Mouse (Mus musculus) T-helper 2 cell (primary cell): ENCODE measurements at regions not wholly inside any gene's neighbourhood (a gene's known extent, or its start where the extent isn't known, plus 50 kb on each side); places are given as distances from the start of the nearest gene placed in this dataset.
"Not testable (repeated sequence)": the region's sequence is repeated elsewhere in the genome, so short reads cannot be mapped to it uniquely, and the experiment has no call there.

Experiments
- in situ Hi-C: fragments of 300-600 bp; cut with MboI, MseI; formaldehyde crosslinking; loops from one replicate; pipeline ENCODE4 v1.15.1; 2025; ENCODE audit warnings: high pct_unique_total_duplicates

DNA sequence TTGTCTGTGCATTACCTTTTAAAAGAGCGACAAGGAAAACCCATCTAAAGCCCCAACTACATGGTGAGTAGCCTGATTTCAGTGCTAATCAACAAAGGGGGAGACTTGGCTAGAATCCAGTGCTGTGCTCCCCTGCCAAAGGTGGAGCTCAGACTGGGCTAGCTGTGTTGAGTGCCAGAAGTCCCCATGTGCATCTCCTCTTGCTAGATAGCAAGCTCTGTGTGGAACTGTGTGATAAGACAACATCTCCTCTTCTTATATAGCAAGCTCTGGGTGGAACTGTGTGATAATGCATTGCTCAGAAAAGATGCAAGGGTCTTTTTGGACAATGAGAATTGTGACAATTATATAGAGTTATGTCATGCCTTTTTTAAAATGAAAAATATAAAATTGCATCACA lies 741.4 kb downstream of the Adam6a start:
- in situ Hi-C loops, result loop anchor here (10.0 kb wide), 1 partner anchor 260 kb away; no protein-coding TSS in a partner anchor

GRCm38 (mm10) chr12:114287041-114287440 lies 743.3 kb downstream of the Adam6a start:
- in situ Hi-C loops, result loop anchor here (10.0 kb wide), 1 partner anchor 262 kb away; no protein-coding TSS in a partner anchor

- in situ Hi-C loops, result no loop called here
These were observed 747.4 kb downstream of the Adam6a start for GRCm38 (mm10) chr12:114291083-114291482.

DNA sequence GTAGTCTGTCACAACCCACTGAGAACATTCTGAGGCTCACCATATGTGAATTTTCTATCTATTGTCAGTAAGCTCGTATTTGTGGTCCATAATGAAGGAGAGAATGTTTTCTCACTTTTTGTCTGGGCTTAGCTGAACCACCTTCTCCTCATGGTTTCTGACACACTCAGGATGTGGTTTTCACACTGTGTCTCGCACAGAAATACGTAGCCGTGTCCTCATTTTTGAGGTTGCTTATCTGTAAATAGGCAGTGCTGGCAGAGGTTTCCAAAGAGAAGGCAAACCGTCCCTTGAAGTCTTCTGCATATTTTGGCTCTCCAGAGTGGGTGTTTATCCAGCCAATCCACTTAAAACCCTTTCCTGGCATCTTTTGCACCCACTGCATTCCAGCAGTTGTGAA lies 756.1 kb downstream of the Adam6a start:
- in situ Hi-C loops, result no loop called here

GRCm38 (mm10) chr12:114301728-114302127 lies 758.0 kb downstream of the Adam6a start:
- in situ Hi-C loops, result no loop called here

DNA sequence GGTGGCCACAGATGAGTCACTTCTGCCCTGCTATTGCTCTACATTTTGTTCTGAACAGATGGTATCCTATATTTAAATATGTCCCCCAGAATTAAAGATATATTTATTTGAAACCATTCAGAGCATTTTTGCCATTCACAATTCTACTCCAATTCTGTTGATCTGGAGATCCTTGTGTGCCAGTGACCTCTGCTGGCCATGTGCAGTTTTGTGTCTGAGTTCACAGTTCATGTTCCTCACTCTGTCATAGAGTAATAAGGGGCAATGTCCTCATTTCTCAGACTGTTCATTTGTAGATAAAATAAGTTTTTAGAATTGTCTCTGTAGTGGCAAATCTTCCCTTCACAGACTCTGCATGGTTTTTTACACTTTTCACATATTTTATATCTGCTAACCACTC lies 788.8 kb downstream of the Adam6a start:
- in situ Hi-C loops, result no loop called here

DNA sequence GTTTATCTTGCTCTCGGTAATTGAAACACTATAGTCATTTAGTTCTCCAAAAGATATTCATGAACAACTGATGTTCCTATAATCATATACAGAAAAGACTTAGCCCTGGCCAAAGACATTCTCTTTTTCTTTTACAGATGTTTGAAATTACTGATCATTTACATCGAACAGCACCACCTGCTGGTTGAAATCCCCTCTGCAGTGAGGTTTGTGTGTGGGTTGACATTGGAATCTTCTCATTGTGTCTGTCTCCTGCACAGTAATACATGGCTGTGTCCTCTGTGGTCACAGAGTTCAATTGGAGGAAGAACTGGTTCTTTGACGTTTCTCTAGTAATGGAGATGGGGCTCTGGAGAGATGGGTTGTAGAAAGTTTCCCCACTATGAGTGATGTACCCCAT lies 822.6 kb downstream of the Adam6a start:
- in situ Hi-C loops, result no loop called here

DNA sequence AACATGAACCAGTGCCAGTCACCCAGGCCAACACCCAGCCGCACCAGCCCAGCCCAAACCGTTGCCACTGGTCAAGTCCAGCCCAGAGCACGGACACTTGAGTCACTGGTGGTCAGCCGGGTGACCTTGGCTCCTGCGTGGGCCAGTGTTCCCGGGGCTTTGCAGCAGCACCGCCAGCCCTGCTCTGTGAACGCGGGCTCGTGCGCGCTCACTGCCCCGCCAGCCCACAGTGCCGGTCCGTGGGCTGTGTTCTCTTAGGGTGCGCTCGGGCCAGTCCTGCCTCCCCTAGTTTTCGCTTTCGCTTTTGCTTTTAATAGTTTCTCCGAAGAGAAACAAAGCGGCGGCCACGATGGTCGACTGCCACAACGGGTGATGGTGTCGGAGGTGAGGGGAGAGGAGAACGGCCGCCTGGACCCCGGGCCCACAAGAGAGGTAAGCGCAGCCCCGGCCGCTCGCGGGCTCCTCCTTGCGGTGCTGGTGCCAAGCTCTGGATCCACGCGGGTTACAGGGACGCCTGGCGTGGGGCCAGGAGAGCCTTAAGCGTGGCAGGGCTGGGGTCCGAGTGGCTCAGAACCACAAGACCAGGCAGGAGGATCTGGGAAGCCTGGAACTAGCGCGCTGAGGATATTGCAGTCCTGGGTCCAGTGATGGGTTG lies 835.1 kb downstream of the Adam6a start:
- in situ Hi-C loops, result not testable (repeated sequence)

DNA sequence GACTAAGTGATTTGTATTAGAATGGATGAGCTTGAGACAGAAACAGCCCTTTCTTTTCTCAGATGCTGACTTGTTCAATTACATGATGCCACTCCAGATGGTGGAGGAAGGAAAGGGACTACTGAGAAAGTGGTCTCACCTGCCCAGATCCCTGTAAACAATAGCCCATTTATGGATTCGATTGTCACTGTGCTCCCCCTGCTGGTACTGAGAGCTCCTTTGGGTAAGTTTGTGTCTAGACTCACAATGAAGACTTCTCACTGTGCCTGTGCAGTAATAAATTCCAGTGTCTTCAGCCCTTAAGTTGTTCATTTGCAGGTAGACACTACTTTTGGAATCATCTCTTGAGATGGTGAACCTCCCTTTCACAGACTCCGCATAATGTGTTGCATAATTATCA lies 847.7 kb downstream of the Adam6a start:
- in situ Hi-C loops, result no loop called here

- in situ Hi-C loops, result no loop called here
These were observed 862.5 kb downstream of the Adam6a start for GRCm38 (mm10) chr12:114406206-114406605.

- in situ Hi-C loops, result no loop called here
These were observed 890.8 kb downstream of the Adam6a start for GRCm38 (mm10) chr12:114434529-114434928.

- in situ Hi-C loops, result no loop called here
These were observed 918.3 kb downstream of the Adam6a start for GRCm38 (mm10) chr12:114462037-114462436.

GRCm38 (mm10) chr12:114462566-114462965 lies 918.9 kb downstream of the Adam6a start:
- in situ Hi-C loops, result no loop called here

- in situ Hi-C loops, result no loop called here
These were observed 925.1 kb downstream of the Adam6a start for GRCm38 (mm10) chr12:114468857-114469256.

DNA sequence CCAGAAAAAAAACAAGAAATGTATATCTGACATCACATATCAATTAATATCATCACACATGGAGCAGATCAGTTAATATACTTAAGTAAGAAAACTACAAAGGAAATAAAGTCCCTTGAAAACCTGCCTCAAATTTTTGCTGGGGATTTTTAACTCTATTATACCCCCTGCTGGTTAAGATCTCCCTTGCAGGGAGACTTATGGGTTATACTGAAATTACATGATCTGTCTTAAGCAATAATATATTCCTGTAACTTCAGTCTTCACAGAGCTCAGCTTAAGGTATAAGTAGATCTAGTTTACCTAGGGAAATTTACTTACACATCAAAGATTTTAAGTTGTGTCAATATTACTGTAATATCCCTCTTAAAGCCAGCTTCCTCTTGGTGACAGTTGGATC lies 929.0 kb downstream of the Adam6a start:
- in situ Hi-C loops, result not testable (repeated sequence)

- in situ Hi-C loops, result no loop called here
These were observed 935.0 kb downstream of the Adam6a start for GRCm38 (mm10) chr12:114478741-114479140.

DNA sequence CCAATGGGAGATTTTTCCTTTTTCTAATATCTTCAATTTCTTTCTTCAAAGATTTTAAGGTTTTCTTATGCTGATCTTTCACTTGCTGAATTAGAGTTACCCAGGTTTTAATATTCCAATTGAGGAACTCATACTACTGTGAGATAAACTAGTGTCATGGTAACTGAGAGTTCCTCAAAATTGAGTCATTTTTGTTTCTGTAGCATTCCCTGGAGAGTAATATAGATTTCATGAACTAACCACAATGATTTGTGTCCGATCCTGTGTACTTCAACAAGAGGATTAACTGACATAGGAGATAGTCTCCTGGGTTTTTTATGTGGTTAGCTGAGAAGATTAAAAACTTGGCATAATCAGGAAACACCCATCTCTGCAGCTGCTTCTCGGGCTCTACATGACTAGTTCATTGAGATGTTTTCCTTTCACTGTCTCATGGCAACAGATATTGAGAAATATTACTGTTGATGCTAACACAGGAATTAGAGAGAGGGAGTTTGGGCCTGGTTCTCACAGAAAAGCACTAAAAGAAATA lies 949.9 kb downstream of the Adam6a start:
- in situ Hi-C loops, result not testable (repeated sequence)

DNA sequence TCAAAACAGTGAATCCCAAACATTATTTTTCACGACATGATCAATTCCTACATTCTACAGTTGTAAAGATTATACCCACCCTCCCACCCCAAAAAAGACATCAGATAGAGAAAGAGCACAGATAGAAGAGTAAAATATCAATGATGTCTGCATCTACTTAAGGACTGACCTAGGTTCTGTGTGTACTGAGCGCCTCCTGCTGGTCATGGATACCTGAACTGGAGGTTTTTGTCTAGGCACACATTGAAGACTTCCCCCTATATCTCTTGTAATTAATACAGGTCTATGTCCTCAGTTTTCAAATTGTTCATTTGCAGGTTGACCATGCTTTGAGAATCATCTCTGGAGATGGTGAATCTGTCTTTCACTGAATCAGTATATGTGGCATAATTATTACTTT lies 952.0 kb downstream of the Adam6a start:
- in situ Hi-C loops, result no loop called here

- in situ Hi-C loops, result no loop called here
These were observed 969.4 kb downstream of the Adam6a start for GRCm38 (mm10) chr12:114513143-114513542.

DNA sequence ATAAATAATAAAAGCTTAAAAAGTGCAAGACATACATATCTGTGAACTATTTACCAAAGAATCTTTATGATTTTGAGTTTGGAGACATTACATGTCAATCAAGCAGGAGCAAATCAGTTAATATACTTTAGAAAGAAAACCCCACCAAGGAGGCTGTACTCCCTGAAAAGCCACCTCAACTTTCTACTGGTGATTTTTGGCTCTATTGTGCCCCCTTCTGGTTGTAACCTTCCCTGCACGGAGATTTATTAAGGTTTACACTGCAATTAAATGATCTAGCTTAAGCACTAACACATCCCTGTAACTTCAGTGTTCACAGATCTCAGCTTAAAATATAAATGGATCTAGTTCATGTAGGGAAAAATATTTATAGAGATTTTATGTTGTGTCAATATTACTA lies 998.4 kb downstream of the Adam6a start:
- in situ Hi-C loops, result not testable (repeated sequence)

- in situ Hi-C loops, result not testable (repeated sequence)
These were observed 1001.2 kb downstream of the Adam6a start for GRCm38 (mm10) chr12:114544931-114545330.

GRCm38 (mm10) chr12:114562440-114562839 lies 1018.7 kb downstream of the Adam6a start:
- in situ Hi-C loops, result loop anchor here (25.0 kb wide), 1 partner anchor 1400 kb away; no protein-coding TSS in a partner anchor

GRCm38 (mm10) chr12:114562978-114563377 lies 1019.3 kb downstream of the Adam6a start:
- in situ Hi-C loops, result loop anchor here (25.0 kb wide), 1 partner anchor 1399 kb away; no protein-coding TSS in a partner anchor
